8 mouse cellular contexts compared by ENCODE assay signal in the genomic region with DNA sequence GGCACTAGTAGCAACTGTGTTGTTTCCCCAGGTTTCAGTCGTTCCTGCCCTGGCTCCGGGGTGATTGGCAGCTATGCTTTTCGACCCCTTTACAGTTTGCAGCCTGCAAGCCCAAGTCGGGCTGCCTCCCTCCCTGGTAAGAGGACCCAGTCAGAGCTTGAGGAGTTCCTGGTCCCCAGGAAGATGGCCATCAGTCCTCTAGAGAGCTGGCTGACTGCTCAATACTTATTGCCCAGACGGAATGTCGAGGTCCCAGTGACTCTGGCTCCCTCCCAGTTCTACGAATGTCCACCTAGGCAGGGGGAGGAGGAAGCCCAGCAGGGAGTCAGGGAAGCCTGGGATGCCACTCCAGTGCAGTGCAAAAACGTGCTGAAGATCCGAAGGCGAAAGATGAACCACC. TPM values are rescaled to one million over a fixed set of nuclear protein-coding genes. Genes with fewer than 3 reads are reported as not detected.
A peak's percentile ranks its signal among the peaks of the same experiment; 100 is the strongest.
DNase-seq lines count a peak whose midpoint lies in the region; ATAC-seq and TF ChIP-seq lines count a peak whose summit lies in the region.

No protein-coding gene starts in this region.

- H3K9me3 ChIP-seq in kidney, postnatal 0 days (replicated peaks; ENCODE audit: low read length), result no peaks in the 10 kb centered on the region
- no peaks in the 10 kb centered on the region for H3K9me3 ChIP-seq in embryonic facial prominence, embryonic 11.5 days (replicated peaks; ENCODE audit: control insufficient read depth, low read length)
- H3K9me3 ChIP-seq in hindbrain, embryonic 15.5 days, result no peaks in the 10 kb centered on the region
- no peaks in the 10 kb centered on the region for H3K9me3 ChIP-seq in midbrain, postnatal 0 days (ENCODE audit: low read length)

- peak overlapping the region; percentile 91 for H3K27ac ChIP-seq in kidney, postnatal 0 days
- H3K27ac ChIP-seq in embryonic facial prominence, embryonic 11.5 days (replicated peaks; ENCODE audit: low read depth, low read length), result no peak overlapping the region
- H3K27ac ChIP-seq in hindbrain, embryonic 15.5 days (replicated peaks), result no peak overlapping the region
- H3K27ac ChIP-seq in midbrain, postnatal 0 days (ENCODE audit: low read depth, low read length), result peak overlapping the region; percentile 78; the same call in 1 of the 2 replicates

- no peaks in the 10 kb centered on the region for H3K36me3 ChIP-seq in kidney, postnatal 0 days (ENCODE audit: insufficient read depth, low read length)
- peaks cover 3% of the 10 kb centered on the region; the same call in 1 of the 2 replicates for H3K36me3 ChIP-seq in embryonic facial prominence, embryonic 11.5 days (replicated peaks; ENCODE audit: control insufficient read depth, insufficient read depth, low read depth, low read length)
- H3K36me3 ChIP-seq in hindbrain, embryonic 15.5 days, result peaks cover 5% of the 10 kb centered on the region
- peaks cover 15% of the 10 kb centered on the region for H3K36me3 ChIP-seq in midbrain, postnatal 0 days (ENCODE audit: insufficient read depth, low read length)

- 49% methylated on average over 10 of the region's 10 CpGs for WGBS in kidney, postnatal 0 days
- WGBS in embryonic facial prominence, embryonic 11.5 days, result 59% methylated on average over 10 of the region's 10 CpGs
- WGBS in hindbrain, embryonic 15.5 days, result 59% methylated on average over 10 of the region's 10 CpGs
- WGBS in midbrain, postnatal 0 days, result 55% methylated on average over 10 of the region's 10 CpGs

- peak overlapping the region; percentile 72 for H3K9ac ChIP-seq in kidney, postnatal 0 days (ENCODE audit: low read depth, low read length)
- H3K9ac ChIP-seq in embryonic facial prominence, embryonic 11.5 days (replicated peaks; ENCODE audit: low read length), result peak overlapping the region; percentile 92
- H3K9ac ChIP-seq in hindbrain, embryonic 15.5 days, result peak overlapping the region; percentile 86
- peak overlapping the region; percentile 79 for H3K9ac ChIP-seq in midbrain, postnatal 0 days (replicated peaks; ENCODE audit: low read length, poor library complexity, severe bottlenecking)

- TF ChIP-seq CTCF in kidney, postnatal 0 days (IDR thresholded peaks at IDR 0.05; ENCODE audit: low read depth), result no peak
- no peak for TF ChIP-seq CTCF in midbrain, postnatal 0 days (IDR thresholded peaks at IDR 0.05)

- H3K27me3 ChIP-seq in kidney, postnatal 0 days (ENCODE audit: insufficient read depth, low read length), result no peaks in the 10 kb centered on the region
- no peaks in the 10 kb centered on the region for H3K27me3 ChIP-seq in embryonic facial prominence, embryonic 11.5 days (ENCODE audit: control insufficient read depth, insufficient read depth, low read length)
- no peaks in the 10 kb centered on the region for H3K27me3 ChIP-seq in hindbrain, embryonic 15.5 days
- H3K27me3 ChIP-seq in midbrain, postnatal 0 days (ENCODE audit: insufficient read depth, low read length), result no peaks in the 10 kb centered on the region

- H3K4me3 ChIP-seq in kidney, postnatal 0 days (replicated peaks; ENCODE audit: low read depth, low read length), result peak overlapping the region; percentile 72
- H3K4me3 ChIP-seq in embryonic facial prominence, embryonic 11.5 days (ENCODE audit: low read depth, low read length), result peak overlapping the region; percentile 82
- H3K4me3 ChIP-seq in hindbrain, embryonic 15.5 days, result peak overlapping the region; percentile 85
- H3K4me3 ChIP-seq in midbrain, postnatal 0 days (ENCODE audit: low read depth, low read length), result peak overlapping the region; percentile 79

- DNase-seq in kidney, postnatal 0 days (ENCODE audit: low spot score), result no peak
- no peak for DNase-seq in kidney, postnatal 4 days
- no peak for DNase-seq in embryonic facial prominence, embryonic 11.5 days (ENCODE audit: low spot score)
- no peak for DNase-seq in midbrain, postnatal 0 days (ENCODE audit: low spot score)
- no peak for DNase-seq in T-cell, adult 2 months (ENCODE audit: low spot score)
- DNase-seq in thymus, postnatal 36 days, result no peak
- DNase-seq in layer of hippocampus, postnatal 14 days (ENCODE audit: low spot score in 2 of 2), result no peak

- peaks cover 10% of the 10 kb centered on the region for H3K4me1 ChIP-seq in kidney, postnatal 0 days (replicated peaks; ENCODE audit: insufficient read depth, low read length)
- H3K4me1 ChIP-seq in embryonic facial prominence, embryonic 11.5 days (ENCODE audit: control insufficient read depth, insufficient read depth, low read length), result peaks cover 5% of the 10 kb centered on the region
- H3K4me1 ChIP-seq in hindbrain, embryonic 15.5 days (replicated peaks), result peaks cover 24% of the 10 kb centered on the region
- peaks cover 4% of the 10 kb centered on the region; the same call in 1 of the 2 replicates for H3K4me1 ChIP-seq in midbrain, postnatal 0 days (ENCODE audit: insufficient read depth, low read length)

- no peak for ATAC-seq in kidney, postnatal 0 days (replicated peaks; ENCODE audit: low FRiP score, low read depth)
- no peak for ATAC-seq in embryonic facial prominence, embryonic 11.5 days (replicated peaks; ENCODE audit: insufficient number of reproducible peaks, low FRiP score, low TSS enrichment, low read depth)
- ATAC-seq in hindbrain, embryonic 15.5 days (ENCODE audit: low FRiP score, low read depth), result no peak
- ATAC-seq in midbrain, postnatal 0 days (ENCODE audit: low FRiP score), result no peak

- H3K4me2 ChIP-seq in kidney, postnatal 0 days (ENCODE audit: low read length), result peak overlapping the region; percentile 88
- H3K4me2 ChIP-seq in embryonic facial prominence, embryonic 11.5 days (ENCODE audit: low read depth, low read length), result peak overlapping the region; percentile 93
- peak overlapping the region; percentile 75 for H3K4me2 ChIP-seq in hindbrain, embryonic 15.5 days
- H3K4me2 ChIP-seq in midbrain, postnatal 0 days (ENCODE audit: low read depth, low read length, poor library complexity, severe bottlenecking), result peak overlapping the region; percentile 96

RNA-seq across cellular contexts. Expression of a gene that starts 1.2 kb away (rescaled TPM):
- polyA plus RNA-seq in kidney, postnatal 0 days (2015; fragmentation: Nextera tagmentation; extraction: Ambion mirVana), result 169 and 171 TPM in 2 replicates
- polyA plus RNA-seq in embryonic facial prominence, embryonic 11.5 days (2014; fragmentation: Nextera tagmentation; extraction: Ambion mirVana), result 121 and 123 TPM in 2 replicates
- polyA plus RNA-seq in hindbrain, embryonic 15.5 days (2015; fragmentation: Nextera tagmentation; extraction: Ambion mirVana), result 129 TPM in 2 replicates
- 90.9 and 102 TPM in 2 replicates for total RNA-seq in midbrain, postnatal 0 days (2014; rRNA removed)
- 155 and 158 TPM in 2 replicates for polyA plus RNA-seq in midbrain, postnatal 0 days (2015; fragmentation: Nextera tagmentation; extraction: Ambion mirVana)
- total RNA-seq in layer of hippocampus, postnatal 14 days (2021), result 10 to 100 TPM; 83.3 to 83.7 TPM

RNA-seq across cellular contexts. Expression of a gene that starts 7.2 kb away (rescaled TPM):
- polyA plus RNA-seq in kidney, postnatal 0 days (2015; fragmentation: Nextera tagmentation; extraction: Ambion mirVana), result 100 and 111 TPM in 2 replicates
- polyA plus RNA-seq in embryonic facial prominence, embryonic 11.5 days (2014; fragmentation: Nextera tagmentation; extraction: Ambion mirVana), result 34.4 and 38.2 TPM in 2 replicates
- 32.5 and 32.7 TPM in 2 replicates for polyA plus RNA-seq in hindbrain, embryonic 15.5 days (2015; fragmentation: Nextera tagmentation; extraction: Ambion mirVana)
- total RNA-seq in midbrain, postnatal 0 days (2014; rRNA removed), result 35.5 and 37.2 TPM in 2 replicates
- polyA plus RNA-seq in midbrain, postnatal 0 days (2015; fragmentation: Nextera tagmentation; extraction: Ambion mirVana), result 27.2 and 32.7 TPM in 2 replicates
- total RNA-seq in layer of hippocampus, postnatal 14 days (2021), result 10 to 100 TPM; 10.0 to 12.7 TPM

RNA-seq across cellular contexts. Expression of a gene that starts 14.9 kb away (rescaled TPM):
- polyA plus RNA-seq in kidney, postnatal 0 days (2015; fragmentation: Nextera tagmentation; extraction: Ambion mirVana), result 9.9 and 16.6 TPM in 2 replicates
- 6.8 and 7.7 TPM in 2 replicates for polyA plus RNA-seq in embryonic facial prominence, embryonic 11.5 days (2014; fragmentation: Nextera tagmentation; extraction: Ambion mirVana)
- polyA plus RNA-seq in hindbrain, embryonic 15.5 days (2015; fragmentation: Nextera tagmentation; extraction: Ambion mirVana), result 30.8 and 32.8 TPM in 2 replicates
- total RNA-seq in midbrain, postnatal 0 days (2014; rRNA removed), result 141 and 156 TPM in 2 replicates
- polyA plus RNA-seq in midbrain, postnatal 0 days (2015; fragmentation: Nextera tagmentation; extraction: Ambion mirVana), result 17.5 TPM in 2 replicates
- total RNA-seq in layer of hippocampus, postnatal 14 days (2021), result 10 to 100 TPM; 72.9 to 75.8 TPM

RNA-seq across cellular contexts. Expression of a gene that starts 20.0 kb away (rescaled TPM):
- polyA plus RNA-seq in kidney, postnatal 0 days (2015; fragmentation: Nextera tagmentation; extraction: Ambion mirVana), result 103 and 109 TPM in 2 replicates
- 170 and 173 TPM in 2 replicates for polyA plus RNA-seq in embryonic facial prominence, embryonic 11.5 days (2014; fragmentation: Nextera tagmentation; extraction: Ambion mirVana)
- polyA plus RNA-seq in hindbrain, embryonic 15.5 days (2015; fragmentation: Nextera tagmentation; extraction: Ambion mirVana), result 134 and 137 TPM in 2 replicates
- total RNA-seq in midbrain, postnatal 0 days (2014; rRNA removed), result 66.3 and 112 TPM in 2 replicates
- polyA plus RNA-seq in midbrain, postnatal 0 days (2015; fragmentation: Nextera tagmentation; extraction: Ambion mirVana), result 78.6 and 88.8 TPM in 2 replicates
- 10 to 100 TPM; 77.7 to 89.3 TPM for total RNA-seq in layer of hippocampus, postnatal 14 days (2021)

RNA-seq across cellular contexts. Expression of a gene that starts 29.6 kb away (rescaled TPM):
- 283 and 294 TPM in 2 replicates for polyA plus RNA-seq in kidney, postnatal 0 days (2015; fragmentation: Nextera tagmentation; extraction: Ambion mirVana)
- 250 and 256 TPM in 2 replicates for polyA plus RNA-seq in embryonic facial prominence, embryonic 11.5 days (2014; fragmentation: Nextera tagmentation; extraction: Ambion mirVana)
- polyA plus RNA-seq in hindbrain, embryonic 15.5 days (2015; fragmentation: Nextera tagmentation; extraction: Ambion mirVana), result 248 and 265 TPM in 2 replicates
- 111 and 123 TPM in 2 replicates for total RNA-seq in midbrain, postnatal 0 days (2014; rRNA removed)
- 279 and 316 TPM in 2 replicates for polyA plus RNA-seq in midbrain, postnatal 0 days (2015; fragmentation: Nextera tagmentation; extraction: Ambion mirVana)
- 100 to 1,000 TPM; 105 to 109 TPM for total RNA-seq in layer of hippocampus, postnatal 14 days (2021)

Comparison
In these comparisons a context has a peak if more than half of its experiments do, and no peak if none do; other contexts are left out.
1. H3K27ac ChIP-seq: peak in kidney, postnatal 0 days (single experiment) and midbrain, postnatal 0 days (single experiment); none in embryonic facial prominence, embryonic 11.5 days (single experiment) and hindbrain, embryonic 15.5 days (single experiment).
2. Peak in every context shown above with its lines, with median percentiles within 50 percentile points of each other: H3K4me2 ChIP-seq, H3K4me3 ChIP-seq and H3K9ac ChIP-seq.